Mouse (Mus musculus) urinary bladder, postnatal 36 days (tissue): ENCODE results near the gene Mrgprf.

Experiments used
- DNase-seq, 2 experiments: peaks; one replicate each; pipeline ENCODE4 v3.0.0; 2022; ENCODE audit warnings: low spot score in 2 of 2, mixed read lengths in 1 of 2

The Mrgprf gene

DNA sequence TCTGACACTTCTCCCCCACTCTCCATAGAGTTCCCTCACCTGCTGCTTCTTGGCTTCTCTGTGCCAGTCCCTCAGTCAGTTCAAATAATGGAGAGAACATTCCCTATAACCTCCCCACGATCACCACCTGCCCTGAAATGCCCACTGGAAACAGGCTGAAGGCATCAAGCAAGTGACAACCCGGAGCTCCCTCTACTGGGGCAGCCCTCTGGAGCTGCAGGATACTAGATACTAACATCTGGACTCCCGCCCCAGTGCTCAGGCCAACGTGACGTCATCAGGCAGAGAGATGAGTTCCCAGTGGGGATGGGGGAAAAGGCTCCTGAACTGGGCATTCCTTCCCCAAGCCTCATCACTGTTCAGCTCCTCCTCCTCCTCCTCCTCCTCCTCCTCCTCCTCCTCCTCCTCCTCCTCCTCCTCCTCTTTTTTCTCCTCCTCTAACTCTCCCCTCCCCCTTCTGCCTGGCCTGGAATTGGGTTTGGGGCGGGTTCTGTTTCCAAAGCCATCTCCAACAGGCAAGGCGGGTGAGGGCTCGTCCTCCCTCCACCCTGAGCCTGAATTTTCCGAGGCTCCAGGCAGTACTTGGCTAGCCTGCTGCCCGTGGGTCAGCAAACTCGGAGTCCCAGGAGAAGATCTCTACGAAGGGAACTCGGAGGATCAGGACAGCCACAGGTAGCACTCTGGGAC, at the start of gene Mrgprf:
Gene Mrgprf (plus strand): TSS at position 508 of the 687 bp plus-strand sequence.
- DNase-seq, result peak; percentile 66 to 84

DNA sequence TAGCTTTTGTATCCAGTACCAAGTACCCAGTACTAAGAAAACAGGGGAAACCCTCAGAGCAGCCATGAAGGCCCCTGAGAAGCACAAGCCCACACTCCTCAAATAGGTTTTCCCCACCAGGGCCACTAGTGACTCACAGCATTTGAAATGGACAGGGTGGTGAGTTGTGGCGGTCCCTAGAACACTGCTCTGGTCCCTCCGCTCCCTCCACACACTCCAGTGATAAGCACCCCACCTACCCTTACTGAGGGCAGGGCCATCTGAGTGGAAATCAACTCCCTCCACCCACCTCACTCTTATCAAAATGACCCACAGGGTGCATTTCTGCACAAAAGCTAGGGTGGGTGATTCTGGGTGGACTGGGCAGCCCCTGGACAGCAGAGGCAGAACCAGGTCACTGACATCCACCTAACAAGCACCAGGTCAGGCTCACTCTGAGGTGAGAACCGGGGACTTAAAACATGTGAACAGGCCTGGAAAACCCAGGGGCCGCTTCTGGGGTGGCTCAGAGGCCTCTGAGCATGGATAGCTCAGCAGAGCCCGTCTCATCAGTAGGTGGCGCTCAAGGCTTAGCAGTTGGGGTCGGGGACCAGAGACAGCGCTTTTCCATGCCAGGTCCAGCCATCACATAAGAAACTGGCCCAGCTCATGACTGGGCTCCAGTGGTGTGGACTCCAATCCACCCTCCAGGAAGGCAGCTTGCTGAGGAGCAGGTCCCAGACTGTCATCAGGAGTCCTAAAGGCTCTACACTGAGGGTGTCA, 47.7 kb upstream of the Mrgprf start:
- peak; percentile 72 to 76 for DNase-seq

DNA sequence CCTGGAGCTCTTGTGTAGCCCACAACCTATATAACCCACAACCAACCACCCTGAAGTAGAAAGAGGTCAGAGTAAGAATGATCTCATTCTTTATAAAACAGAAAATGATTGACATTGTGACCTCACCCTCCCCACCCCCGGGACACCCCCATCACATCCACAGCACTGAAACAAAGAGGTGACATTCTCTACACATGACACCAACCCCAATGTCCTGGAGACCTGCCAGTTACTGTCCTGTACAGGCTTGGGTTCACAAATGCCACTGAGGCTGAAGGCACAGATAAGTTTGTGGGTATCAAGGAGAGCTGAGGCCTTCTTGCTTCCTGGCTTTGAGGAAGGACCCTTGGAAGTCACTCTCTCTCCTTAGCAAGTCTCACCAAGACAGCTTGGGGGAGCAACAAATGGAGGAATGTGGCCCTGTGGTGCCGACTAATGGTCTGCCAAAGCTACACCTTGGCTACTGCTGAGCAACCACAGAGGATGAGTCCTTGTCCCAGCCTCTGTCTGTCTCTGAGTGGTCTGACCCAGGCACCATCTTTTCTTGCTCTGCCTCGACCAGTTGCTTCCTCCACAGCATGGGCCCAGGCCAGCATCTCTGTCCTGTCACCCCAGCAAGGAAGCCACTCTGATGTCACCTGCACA, 46.5 kb upstream of the Mrgprf start:
- DNase-seq, result no peak

DNA sequence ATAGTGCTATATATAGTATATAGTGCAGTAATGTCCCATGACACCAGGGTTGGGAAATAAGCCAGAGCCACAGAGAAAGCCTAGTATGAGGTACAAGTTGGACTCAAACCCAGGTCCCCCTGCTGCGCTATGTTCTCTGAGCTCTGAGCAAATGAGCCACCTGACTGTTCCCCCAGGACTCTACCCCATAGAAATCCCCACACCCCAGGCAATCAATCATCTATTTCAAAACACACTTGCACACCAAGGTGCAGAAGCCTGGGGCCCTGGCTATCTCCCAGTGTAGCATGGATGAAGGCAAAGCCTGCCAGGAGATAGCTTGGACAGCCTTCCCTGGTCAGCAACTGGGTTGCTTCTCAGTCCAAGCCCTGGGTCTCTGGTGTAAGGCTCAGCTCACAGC, 44.5 kb upstream of the Mrgprf start:
- no peak for DNase-seq

DNA sequence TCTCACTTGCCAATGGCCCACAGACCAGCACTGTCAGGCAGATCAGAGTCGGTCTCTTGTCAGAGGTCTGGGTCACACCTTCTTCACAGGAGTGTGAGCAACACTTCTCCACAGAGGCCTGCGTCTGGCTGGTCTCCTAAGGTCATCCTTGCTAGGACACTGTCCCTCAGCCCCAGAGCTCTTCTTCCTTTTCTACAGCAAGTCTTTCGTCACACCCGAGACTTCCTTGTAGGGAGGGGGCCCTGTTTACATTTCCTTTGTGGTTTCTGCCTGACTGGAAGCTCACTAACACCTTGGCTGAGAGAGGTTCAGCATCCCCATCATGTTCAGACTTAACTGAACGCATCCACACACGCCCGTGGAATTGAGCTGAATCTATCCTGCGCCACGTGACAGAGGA, 36.4 kb upstream of the Mrgprf start:
- DNase-seq, result no peak

DNA sequence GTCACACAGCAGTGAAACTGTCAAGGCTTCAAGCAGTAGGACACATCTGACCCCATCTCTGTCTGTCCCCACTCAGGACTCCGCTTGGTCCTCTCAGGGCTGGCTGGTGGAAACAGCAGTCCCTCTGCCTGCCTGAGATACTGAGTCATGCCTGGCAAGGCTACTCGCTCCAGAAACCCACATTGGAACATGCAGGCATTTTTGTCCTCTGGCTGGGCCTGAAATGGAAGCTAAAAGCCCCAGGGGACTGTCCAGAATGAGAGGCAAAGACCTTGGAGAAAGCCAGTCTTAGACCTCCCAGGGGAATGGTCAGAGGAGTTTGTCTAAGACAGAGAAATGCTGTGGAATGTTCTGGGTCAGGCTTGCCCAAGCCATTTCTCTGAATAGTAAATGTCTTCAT, 34.6 kb upstream of the Mrgprf start:
- DNase-seq, result peak in 1 of 2 experiments; percentile 54

DNA sequence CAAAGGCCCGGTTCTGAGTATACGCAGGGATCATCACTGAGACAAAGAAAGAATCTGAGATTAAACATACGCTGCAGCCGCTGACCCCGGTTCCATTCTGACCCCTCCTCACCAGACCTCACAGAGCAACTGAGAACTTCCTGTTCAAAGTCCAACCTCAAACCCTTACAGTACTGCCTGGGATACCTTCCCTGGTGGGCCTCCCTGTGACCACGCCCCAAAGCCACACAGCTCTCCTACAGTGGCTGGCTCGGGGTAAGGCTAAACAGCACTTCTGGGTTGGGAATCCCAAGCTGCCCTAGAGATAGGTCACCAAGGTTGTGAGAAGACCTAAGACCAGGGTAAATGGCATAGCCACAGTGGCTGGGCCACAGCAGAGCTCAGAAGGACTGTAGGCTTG, 31.7 kb upstream of the Mrgprf start:
- DNase-seq, result no peak

DNA sequence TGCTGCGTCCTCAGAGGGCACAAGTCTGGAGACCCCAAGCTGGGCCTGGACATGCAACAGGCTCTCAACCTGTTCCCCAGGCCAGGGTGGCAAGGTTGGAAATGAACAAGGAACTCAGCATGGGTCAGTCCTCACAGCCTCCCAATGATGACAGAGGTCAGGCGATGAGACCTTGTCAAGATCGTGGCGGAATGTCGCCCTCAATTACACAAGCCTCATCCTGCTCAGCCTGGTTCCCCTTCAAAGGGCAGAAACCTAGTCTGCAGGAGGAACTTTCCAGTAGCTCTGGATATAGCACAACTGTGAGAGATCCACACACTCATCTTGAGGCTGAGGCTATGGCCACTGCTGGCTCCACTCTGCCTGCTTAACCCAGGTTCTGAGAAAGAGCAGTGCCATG, 29.7 kb upstream of the Mrgprf start:
- DNase-seq, result no peak

DNA sequence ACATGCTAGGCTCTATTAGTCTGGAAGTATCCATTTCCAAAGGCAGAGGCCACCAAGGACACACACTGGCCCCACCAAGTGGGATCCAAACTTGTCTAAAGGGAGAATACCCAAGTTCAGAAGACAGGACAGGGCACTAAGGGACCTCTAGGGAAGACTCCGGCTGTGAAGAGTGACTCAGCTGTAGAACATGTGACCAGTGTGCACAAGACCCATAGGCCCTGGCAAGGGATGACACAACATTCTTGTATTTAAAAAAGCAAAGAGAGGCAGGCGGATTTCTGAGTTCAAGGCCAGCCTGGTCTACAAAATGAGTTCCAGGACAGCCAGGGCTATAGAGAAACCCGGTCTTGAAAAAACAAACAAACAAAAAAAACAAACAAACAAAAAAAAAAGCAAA, 25.1 kb upstream of the Mrgprf start:
- DNase-seq, result no peak

DNA sequence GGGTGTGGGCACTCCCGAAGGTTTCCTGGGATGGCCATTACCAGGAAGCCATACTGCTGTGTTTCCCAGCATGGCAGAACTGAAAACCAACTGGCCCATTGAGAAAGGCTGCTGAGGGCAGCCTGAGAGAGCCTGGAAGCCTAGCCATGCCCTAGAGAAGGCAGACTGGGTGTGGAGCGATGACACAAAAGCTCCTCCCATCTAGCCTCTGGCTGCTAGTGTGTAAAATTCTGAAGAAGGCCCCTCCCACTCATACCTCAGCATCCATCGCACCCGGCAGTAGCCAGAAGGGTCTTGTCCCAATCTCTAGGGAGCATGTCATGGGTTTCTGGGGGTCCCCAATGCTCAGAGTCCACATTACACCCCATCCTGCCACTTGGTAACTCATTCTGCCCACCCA, 19.2 kb upstream of the Mrgprf start:
- no peak for DNase-seq

DNA sequence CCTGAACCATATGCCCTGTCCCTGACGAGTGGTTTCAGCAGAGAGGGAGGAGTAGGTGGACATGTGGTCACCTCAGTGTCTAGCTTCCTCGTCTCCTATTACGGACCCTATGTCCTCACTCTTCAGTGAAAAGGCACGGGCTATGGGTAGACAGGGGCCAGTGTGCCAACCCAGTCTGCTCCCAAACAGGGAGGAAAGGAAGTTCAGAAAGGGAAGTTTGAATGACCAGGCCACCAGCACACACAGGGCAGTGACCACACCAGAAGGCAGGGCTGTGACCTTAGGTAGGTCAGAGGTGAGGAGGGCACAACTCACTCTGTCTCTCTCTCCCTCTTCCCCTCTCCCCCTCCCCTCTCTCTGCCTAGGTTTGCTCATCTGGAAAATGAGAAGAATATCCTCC, 17.6 kb upstream of the Mrgprf start:
- no peak for DNase-seq

DNA sequence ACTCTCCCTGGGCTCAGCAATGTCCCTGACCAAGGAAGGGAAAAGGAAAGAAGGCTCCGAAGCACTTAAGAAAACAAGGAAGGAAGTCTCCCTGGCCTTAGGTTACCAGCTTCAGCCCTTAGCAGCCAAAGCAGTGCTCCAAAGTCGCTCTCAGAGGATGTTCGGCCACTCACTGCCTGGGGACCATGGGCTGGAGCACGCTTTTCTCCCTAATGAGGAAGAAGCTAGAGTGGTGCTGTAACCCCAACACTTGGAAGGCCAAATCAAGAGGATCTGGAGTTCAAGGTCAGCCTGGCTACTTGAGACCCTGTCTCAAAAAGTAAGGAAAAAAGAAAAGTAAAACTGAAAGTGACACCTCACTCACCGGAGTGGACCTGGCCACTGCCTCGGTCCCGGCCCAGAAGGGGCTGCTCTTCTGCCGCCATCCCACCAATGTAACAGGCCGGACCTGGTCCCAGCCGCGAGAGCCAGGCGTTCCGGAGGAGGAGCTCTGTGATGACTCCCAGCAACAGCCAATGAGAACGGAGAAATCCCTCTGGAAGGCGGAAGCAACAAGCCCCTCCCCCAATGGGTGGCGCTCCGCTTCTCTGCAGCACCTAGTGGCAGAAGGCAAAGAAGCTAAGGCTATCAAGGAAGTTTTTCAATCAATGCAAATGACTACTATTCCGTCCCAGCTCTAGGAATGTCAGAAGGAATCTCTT, 17.0 kb upstream of the Mrgprf start, which contains the start of gene Tpcn2:
Gene Tpcn2 (minus strand): TSS at position 525 of the 701 bp plus-strand sequence.
- DNase-seq, result peak; percentile 90 to 94

DNA sequence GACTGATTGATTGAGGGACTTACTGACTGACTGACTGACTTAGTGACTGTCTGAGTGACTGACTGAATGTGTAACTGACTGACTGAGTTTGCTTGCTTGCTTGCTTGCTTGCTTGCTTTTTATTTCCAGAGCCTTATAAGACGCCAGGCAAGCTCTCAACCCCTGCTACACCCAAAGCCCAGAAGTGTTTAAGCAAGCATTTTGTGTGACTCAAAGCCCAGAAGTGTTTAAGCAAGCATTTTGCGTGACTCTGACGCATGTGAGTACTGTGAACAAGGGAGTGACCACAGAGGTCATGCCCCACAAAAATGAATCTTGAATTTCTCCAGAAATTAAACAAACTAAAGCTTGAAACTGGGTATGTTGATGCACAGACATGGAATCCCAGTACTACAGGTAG, 16.3 kb upstream of the Mrgprf start:
- DNase-seq, result no peak

DNA sequence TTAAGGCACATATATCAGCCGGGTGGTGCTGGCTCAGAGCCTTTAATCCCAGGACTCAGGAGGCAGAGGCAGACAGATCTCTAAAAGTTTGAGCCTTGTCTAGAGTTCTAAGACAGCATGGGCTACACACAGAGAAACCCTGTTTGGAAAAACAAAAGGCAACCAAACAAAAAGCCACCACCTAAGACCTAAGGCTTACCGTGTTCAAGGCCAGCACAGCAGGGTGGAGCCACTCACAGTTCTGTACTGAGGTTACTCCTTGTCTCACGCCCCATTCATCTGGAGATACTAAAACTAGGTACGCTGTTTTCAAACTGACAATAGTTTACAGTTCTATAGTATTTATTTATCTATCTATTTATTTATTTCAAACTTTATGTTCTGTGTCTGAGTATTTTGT, 15.2 kb upstream of the Mrgprf start:
- DNase-seq, result no peak

DNA sequence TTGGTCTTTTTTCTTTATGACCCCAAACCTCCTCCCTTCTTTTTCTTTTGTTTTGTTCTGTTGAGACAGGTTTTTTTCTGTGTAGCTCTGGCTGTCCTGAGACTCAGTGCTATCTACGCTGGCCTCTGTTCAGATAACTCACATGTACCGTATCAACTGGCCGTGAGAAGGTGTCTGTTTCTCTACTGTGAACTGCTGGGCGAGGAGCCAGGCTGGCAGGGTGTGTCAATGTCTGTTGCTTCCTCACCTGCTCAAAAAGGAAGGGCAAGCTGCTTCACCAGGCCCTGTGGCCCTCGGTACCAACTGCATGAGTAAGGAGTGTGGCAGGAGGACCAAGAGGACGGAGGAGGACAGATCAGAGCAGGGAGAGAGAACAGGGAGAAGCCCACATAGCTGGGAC, 13.2 kb upstream of the Mrgprf start:
- no peak for DNase-seq

DNA sequence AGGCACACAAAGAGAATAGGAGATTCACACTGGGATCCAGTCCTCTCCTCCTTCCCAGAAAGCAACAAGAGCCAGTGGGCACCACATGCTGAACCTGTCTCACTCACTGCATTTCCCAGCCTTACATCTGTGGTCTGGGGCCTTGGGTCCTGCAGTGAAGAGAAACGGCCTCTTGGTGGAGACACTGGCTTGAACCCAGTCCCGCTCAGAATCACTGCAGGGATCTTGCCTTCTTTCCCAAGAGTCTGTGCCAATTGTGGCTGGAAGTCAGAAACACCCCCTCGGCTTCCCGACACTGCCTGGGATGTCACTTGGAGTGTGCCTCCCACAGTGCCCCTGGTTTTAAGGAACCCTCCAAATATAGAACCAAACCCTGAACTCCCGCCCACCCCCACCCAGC, 11.3 kb upstream of the Mrgprf start:
- DNase-seq, result no peak

DNA sequence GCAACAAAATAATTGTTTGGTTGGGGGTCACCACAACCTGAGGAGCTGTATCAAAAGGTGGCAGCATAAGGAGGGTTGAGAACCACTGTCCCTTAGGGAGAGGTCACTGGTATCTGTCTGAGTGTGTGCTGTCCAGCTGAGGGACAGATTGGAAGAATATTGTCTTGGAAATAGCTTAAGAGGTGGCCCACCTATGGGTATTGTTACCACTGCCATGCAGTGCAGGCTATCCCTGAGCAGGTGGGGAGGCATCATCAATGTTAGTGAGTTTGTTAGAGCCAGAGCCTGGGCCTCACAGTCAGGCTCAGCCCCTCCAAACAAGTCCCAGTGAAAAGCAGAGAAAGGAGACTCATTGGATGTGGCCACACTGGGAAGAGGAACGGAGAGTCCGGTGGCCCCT, 8.8 kb upstream of the Mrgprf start:
- DNase-seq, result no peak

DNA sequence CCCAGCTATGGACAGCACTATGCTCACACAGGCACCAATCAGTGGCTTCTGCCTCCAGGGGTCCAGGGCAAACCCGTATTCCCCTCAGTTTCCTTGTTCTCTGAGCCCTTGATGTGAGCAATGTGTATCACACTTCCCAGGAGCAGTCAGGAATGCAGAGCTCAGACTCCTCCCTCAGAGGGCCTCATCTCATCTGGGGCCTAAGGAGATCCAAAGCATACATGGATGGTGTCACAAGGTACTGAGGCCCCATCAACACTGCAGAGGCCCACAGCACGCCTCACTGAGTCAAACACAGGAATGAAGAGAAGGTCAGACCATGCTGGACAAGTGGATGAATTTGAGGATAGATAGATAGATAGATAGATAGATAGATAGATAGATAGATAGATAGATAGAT, 7.9 kb upstream of the Mrgprf start:
- DNase-seq, result no peak

DNA sequence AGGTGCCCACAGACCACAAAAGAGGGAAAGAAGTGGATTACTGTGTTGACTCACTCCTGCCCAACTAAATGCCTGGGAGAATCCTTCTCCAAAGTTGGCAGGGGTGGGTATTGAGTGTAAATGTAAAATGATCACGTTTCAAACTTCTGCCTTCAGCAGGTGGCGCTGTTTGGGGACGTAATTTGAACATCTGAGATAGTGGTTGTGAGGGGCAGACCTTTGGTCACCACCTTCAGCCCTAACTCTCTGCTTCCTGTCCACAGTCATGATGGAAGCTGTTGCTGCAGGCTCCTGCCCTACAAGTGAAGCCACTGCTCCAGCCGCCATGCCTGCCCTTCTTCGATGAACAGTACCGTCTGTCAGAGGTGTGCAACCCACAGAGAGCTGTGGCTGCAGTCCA, 6.8 kb upstream of the Mrgprf start:
- no peak for DNase-seq

DNA sequence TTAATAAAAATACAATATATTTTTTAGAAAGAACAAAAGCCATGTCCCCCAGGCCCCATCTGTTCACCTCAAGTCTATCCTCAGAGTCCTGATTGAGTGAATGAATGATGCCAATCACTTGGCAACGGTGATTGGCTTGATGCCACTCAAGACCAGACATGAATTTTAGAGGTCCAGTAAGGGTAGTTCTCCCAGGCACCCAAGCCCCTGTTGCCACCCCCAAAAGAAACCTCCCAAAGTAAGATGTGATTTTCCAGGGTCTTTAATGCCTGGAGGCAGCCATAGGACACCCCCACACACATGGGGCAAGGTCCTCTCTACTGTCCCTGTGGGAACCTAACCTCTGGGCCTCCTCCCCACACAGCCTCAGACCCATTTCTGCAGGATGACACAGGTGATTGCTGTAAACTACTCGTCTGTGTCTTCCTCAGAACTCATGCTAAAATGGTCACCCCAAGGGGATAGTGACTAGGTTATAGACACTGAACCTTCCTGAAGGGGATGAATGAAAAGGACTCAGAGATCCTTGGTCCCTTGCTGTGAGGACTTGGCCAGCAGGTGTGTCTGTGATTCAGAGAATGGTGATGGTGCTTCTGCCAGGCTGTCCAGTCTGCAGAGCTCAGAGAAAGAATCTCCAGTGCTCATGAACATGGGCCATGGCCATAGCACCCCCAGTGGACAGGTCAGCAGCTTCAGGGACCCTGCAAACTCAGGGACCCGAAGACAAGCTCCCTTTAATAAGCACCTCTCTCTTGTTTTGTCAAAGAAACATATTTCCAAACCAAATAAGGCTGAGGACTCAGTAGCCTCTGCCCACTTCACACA, 1.8 kb upstream of the Mrgprf start:
- no peak for DNase-seq

DNA sequence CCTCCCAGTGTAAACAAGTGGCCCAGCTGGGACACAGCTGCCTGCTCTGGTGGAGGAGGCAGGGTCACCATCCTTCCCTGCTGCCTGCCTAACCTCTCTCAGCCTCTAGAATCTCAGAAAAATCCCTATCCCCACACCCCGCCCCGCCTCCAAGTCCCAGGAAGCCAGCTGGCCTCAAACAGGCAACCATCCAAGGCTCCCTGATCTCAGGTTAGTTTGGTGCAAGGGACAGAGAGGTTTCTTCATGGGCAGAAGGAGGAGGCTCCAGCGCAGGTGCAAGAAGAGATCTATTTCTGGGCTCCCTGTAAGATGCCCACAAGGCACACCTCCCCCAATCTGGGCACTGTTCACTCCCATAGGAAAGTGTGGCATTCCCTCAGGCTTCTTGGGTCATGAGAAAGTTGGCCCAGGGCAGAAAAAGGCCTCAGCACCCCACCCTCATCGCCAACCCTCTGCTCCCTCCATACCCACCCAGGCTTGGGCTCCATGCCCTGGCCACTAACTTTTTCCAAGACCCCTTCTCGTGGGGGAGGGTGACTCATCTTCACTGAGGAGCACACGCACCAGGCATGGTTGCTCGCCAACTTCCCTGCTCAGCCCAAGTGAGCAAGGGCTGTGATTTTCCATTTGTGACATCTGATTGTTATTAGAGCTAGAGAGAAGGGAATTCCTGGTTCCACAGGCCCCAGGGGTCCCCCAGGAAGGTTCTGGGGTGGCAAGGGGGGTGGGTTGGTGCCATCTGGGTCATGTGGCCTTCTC, 887 bp upstream of the Mrgprf start:
- peak in 1 of 2 experiments; percentile 39 for DNase-seq
